Mouse (Mus musculus) kidney, embryonic 14.5 days (tissue): ENCODE results near the gene Padi1. TPM values are rescaled to one million over a fixed set of nuclear protein-coding genes. Genes with fewer than 3 reads are reported as not detected.

Experiments used
- ATAC-seq: fragments of 200-750 bp; cut with Nextera tagmentation; 2 replicates; pipeline ENCODE4 v1.8.0; 2017; ENCODE audit warnings: moderate number of reproducible peaks, mild to moderate bottlenecking, moderate TSS enrichment, moderate library complexity; ENCODE audit not compliant: low FRiP score, low TSS enrichment
- H3K27ac ChIP-seq: fragments of 300-500 bp; sonication (generic); 2 replicates; pipeline ENCODE4 v1.5.1; 2014; ENCODE audit warnings: low read depth, mild to moderate bottlenecking, low read length, moderate library complexity, mixed read lengths
- H3K27me3 ChIP-seq: fragments of 300-500 bp; sonication (generic); 2 replicates; pipeline ENCODE4 v1.6.1; 2014; ENCODE audit warnings: mild to moderate bottlenecking, low read length; ENCODE audit not compliant: control insufficient read depth, insufficient read depth
- H3K36me3 ChIP-seq: fragments of 300-500 bp; sonication (generic); 2 replicates; pipeline ENCODE4 v1.6.1; 2014; ENCODE audit warnings: low read length, mixed read lengths; ENCODE audit not compliant: control insufficient read depth, insufficient read depth
- H3K4me1 ChIP-seq: fragments of 300-500 bp; sonication (generic); 2 replicates; pipeline ENCODE4 v1.6.1; 2014; ENCODE audit warnings: low read length, mixed read lengths; ENCODE audit not compliant: control insufficient read depth, insufficient read depth
- H3K4me2 ChIP-seq: fragments of 300-500 bp; sonication (generic); replicated peaks from 2 replicates; pipeline ENCODE4 v1.6.1; 2014; ENCODE audit warnings: low read depth, mild to moderate bottlenecking, low read length
- H3K4me3 ChIP-seq: fragments of 300-500 bp; sonication (generic); 2 replicates; pipeline ENCODE4 v1.5.1; 2014; ENCODE audit warnings: mild to moderate bottlenecking, low read length
- H3K9ac ChIP-seq: fragments of 300-500 bp; sonication (generic); 2 replicates; pipeline ENCODE4 v1.6.1; 2014; ENCODE audit warnings: low read depth, mild to moderate bottlenecking, low read length, moderate library complexity
- H3K9me3 ChIP-seq: fragments of 300-500 bp; sonication (generic); 2 replicates; pipeline ENCODE4 v1.6.1; 2016; ENCODE audit warnings: low read length; ENCODE audit not compliant: control insufficient read depth
- WGBS: fragments of 180-500 bp; shearing (Covaris S2); extraction: QIAGEN DNeasy Blood & Tissue Kit; methylation state at CpG from one replicate; pipeline ENCODE4 v1.1.7; 2014; 5-methylcytosine and 5-hydroxymethylcytosine counted together
- polyA plus RNA-seq: library from polyadenylated mRNA; unstranded; fragments of >200 nt; fragmentation: Nextera tagmentation; extraction: Ambion mirVana; gene quantifications from 2 replicates; pipeline ENCODE4 v1.2.1, GENCODE M21; 2014

The Padi1 gene
- polyA plus RNA-seq, 1 experiment from 2014 or later = 0.09 TPM

DNA sequence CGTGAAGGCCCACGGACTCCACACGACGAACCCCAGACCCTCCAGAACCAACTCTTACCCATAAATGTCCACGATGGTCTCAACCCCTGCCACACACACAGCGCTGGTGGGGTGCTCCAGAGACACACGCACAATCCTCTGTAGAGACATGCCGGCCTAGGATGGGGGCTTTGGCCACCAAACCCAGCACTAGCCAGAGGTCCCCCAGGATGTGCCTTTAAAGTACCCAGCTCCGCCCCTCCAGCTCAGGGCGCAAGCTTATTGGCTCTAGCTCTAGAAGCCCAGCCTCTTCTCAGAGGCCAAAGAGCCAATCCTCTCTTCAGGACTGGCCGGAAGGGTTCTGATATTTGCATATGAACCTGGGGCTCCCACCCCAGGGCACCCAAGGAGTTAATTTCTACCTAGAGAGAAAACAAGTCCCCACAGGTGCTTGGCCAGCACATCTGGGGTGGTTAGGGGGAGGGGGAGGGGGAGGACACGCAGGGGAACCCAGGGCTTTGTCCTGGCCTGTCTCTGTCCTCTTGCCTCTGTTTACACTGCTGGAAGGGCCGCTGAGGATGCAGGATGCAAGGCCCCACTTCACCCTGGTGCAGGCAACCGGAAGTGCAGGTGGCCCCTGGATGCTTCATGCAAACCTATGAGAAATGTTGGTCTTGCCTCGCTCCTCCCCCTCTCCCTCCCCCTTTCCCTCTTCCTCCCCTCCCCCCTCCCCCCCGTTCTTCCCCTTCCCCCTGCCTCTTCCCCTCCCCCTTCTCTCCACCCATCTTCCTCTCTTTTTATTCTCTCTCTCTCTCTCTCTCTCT lies 34.9 kb downstream of the Padi1 start, which contains the start of gene Padi3:
Gene Padi3, minus strand, starts transcription at position 191 of the 803 bp plus-strand sequence.
- no peak within 1 kb of the TSS for H3K4me3 ChIP-seq

GRCm38 (mm10) chr4:140809118-140809517 lies 36.5 kb downstream of the Padi1 start:
- Histone ChIP-seq H3K9me3 (no peaks in the 10 kb centered on the region), H3K27me3 (no peaks in the 10 kb centered on the region), H3K4me1 (peaks cover 15% of the 10 kb centered on the region; the same call in 1 of the 2 replicates), H3K4me3 (no peak overlapping the region), H3K4me2 (no peak overlapping the region), H3K27ac (no peak overlapping the region), H3K9ac (no peak overlapping the region), H3K36me3 (no peaks in the 10 kb centered on the region)
- 77% methylated on average over 8 of the region's 8 CpGs for WGBS
- no peak for ATAC-seq

More for the DNA sequence above, 34.9 kb downstream of the Padi1 start, which contains the start of gene Padi3:
- H3K27ac ChIP-seq = no peak within 1 kb of the TSS
- 69% methylated on average over 15 of the region's 16 CpGs for WGBS
- H3K36me3 ChIP-seq = no peaks in the 10 kb centered on the region
- peaks cover 15% of the 10 kb centered on the region; the same call in 1 of the 2 replicates for H3K4me1 ChIP-seq
- no peaks in the 10 kb centered on the region for H3K9me3 ChIP-seq
- H3K27me3 ChIP-seq = no peaks in the 10 kb centered on the region
- ATAC-seq = no peak
- no peak within 1 kb of the TSS for H3K9ac ChIP-seq
- H3K4me2 ChIP-seq = no peak within 1 kb of the TSS

DNA sequence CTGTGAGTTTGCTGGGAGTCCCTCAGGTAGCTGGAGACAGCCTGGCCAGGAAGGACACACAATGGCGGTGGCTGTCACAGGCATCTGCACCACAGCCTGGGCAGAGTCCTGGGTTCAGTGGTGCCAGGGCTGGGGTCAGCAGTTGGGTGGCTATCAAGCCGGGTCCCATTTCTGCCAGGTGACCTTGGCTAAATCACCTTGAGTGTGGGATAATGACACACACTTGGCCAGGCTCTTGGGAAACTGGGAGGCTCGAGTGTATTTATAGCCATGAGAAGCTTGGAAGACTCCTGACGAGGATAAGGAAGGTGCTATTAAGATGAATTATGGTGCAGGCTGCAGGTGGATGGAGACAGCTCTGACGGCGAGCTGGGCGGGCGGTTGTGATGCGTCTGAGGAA lies 41.0 kb downstream of the Padi1 start:
- no peak overlapping the region for H3K4me3 ChIP-seq
- H3K4me2 ChIP-seq = no peak overlapping the region
- no peaks in the 10 kb centered on the region for H3K4me1 ChIP-seq
- ATAC-seq = no peak
- no peaks in the 10 kb centered on the region for H3K27me3 ChIP-seq
- H3K9ac ChIP-seq = no peak overlapping the region
- no peaks in the 10 kb centered on the region for H3K9me3 ChIP-seq
- H3K27ac ChIP-seq = no peak overlapping the region
- 43% methylated on average over 9 of the region's 9 CpGs for WGBS
- no peaks in the 10 kb centered on the region for H3K36me3 ChIP-seq

- H3K36me3 ChIP-seq = no peaks in the 10 kb centered on the region
- H3K9me3 ChIP-seq = no peaks in the 10 kb centered on the region
- no peaks in the 10 kb centered on the region for H3K4me1 ChIP-seq
- H3K9ac ChIP-seq = no peak overlapping the region
- 76% methylated on average over 3 of the region's 3 CpGs for WGBS
- no peak overlapping the region for H3K4me3 ChIP-seq
- H3K27me3 ChIP-seq = no peaks in the 10 kb centered on the region
- ATAC-seq = no peak
- H3K4me2 ChIP-seq = no peak overlapping the region
- no peak overlapping the region for H3K27ac ChIP-seq
These were observed 44.2 kb downstream of the Padi1 start for GRCm38 (mm10) chr4:140801364-140801763.

DNA sequence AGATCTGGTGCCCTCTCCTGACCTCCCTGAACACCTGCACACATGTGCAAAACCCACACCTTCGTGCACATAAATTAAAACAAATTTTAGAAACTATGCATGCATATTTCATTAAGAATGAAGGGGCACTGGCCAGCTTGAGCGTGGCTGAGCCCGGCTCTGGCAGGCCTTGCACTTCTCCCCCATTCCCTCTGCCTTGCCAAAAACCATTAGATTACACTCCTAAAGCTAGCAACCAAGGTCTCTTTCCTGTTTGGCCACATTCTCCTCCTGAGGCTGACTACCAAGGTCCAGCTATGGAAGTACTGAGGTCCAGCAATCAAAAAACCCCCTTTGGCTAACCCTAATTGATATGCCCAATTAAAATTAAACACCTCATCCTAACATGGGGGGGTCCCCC lies 48.8 kb downstream of the Padi1 start:
- Histone ChIP-seq H3K36me3 (no peaks in the 10 kb centered on the region), H3K9me3 (no peaks in the 10 kb centered on the region), H3K27me3 (no peaks in the 10 kb centered on the region), H3K27ac (no peak overlapping the region), H3K9ac (no peak overlapping the region), H3K4me2 (no peak overlapping the region), H3K4me1 (no peaks in the 10 kb centered on the region; the same call in 1 of the 2 replicates), H3K4me3 (no peak overlapping the region)
- ATAC-seq = no peak
- 73% methylated on average over 3 of the region's 3 CpGs for WGBS

DNA sequence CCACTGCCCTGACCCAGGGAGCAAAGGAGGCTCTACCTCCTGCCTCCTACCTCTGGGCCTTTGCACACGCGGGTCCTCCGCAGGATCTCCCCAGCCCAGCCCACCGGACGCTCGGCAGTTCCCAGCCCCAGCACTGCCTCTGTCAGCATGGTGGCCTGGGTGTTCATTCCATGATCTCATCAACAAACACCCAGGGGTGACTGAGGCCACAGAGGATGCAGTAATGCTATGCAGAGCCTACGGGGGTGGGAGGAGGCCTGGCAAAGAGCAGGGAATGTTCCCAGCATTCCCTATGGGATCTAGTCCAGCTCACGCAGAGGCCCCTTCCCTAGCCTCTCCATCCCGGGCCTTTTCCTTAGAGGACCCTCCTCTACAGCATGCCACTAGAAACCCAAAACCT lies 50.9 kb downstream of the Padi1 start:
- Histone ChIP-seq H3K4me3 (no peak overlapping the region), H3K27ac (no peak overlapping the region), H3K4me2 (no peak overlapping the region), H3K9ac (no peak overlapping the region; the same call in 1 of the 2 replicates), H3K36me3 (no peaks in the 10 kb centered on the region), H3K9me3 (no peaks in the 10 kb centered on the region), H3K4me1 (peaks cover 8% of the 10 kb centered on the region), H3K27me3 (no peaks in the 10 kb centered on the region)
- no peak for ATAC-seq
- 82% methylated on average over 9 of the region's 9 CpGs for WGBS

- Histone ChIP-seq H3K36me3 (no peaks in the 10 kb centered on the region), H3K9me3 (no peaks in the 10 kb centered on the region), H3K4me2 (no peak overlapping the region), H3K27ac (no peak overlapping the region), H3K27me3 (no peaks in the 10 kb centered on the region), H3K4me3 (no peak overlapping the region), H3K9ac (no peak overlapping the region), H3K4me1 (peaks cover 10% of the 10 kb centered on the region)
- ATAC-seq = no peak
- WGBS = 67% methylated on average over 9 of the region's 9 CpGs
These were observed 51.8 kb downstream of the Padi1 start for GRCm38 (mm10) chr4:140793795-140794194.

- ATAC-seq = no peak
- peaks cover 10% of the 10 kb centered on the region for H3K4me1 ChIP-seq
- no peaks in the 10 kb centered on the region for H3K9me3 ChIP-seq
- no peak overlapping the region for H3K9ac ChIP-seq
- no peak overlapping the region for H3K27ac ChIP-seq
- no peak overlapping the region for H3K4me2 ChIP-seq
- 85% methylated on average over 7 of the region's 7 CpGs for WGBS
- H3K36me3 ChIP-seq = no peaks in the 10 kb centered on the region
- H3K4me3 ChIP-seq = no peak overlapping the region
- no peaks in the 10 kb centered on the region for H3K27me3 ChIP-seq
These were observed 53.0 kb downstream of the Padi1 start for GRCm38 (mm10) chr4:140792584-140792983.

DNA sequence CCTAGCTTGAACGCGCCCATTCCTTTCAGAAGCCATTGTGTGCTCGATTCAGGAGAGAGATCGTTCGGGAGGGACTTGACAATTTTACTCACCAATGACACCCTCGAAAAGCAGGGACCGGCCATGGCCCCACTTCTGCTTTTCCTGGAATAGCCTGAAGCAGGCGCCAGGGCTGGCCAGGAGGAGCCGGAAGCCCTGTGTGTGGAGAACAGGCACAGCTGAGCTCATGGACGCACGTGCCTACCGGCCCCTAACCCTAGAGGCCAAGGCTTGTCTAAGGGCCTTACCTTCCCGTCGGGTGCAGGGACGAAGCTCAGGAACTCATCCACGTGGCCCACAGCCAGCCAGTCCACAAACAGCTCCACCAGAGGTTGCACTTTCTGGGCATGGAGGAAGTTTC lies 54.5 kb downstream of the Padi1 start:
- no peaks in the 10 kb centered on the region for H3K36me3 ChIP-seq
- peaks cover 10% of the 10 kb centered on the region for H3K4me1 ChIP-seq
- WGBS = 77% methylated on average over 16 of the region's 16 CpGs
- no peak overlapping the region for H3K4me2 ChIP-seq
- no peak overlapping the region for H3K27ac ChIP-seq
- H3K27me3 ChIP-seq = no peaks in the 10 kb centered on the region
- ATAC-seq = no peak
- H3K9ac ChIP-seq = no peak overlapping the region
- no peak overlapping the region for H3K4me3 ChIP-seq
- no peaks in the 10 kb centered on the region for H3K9me3 ChIP-seq
